Mouse (Mus musculus) limb, embryonic 14.5 days (tissue): ENCODE data around the gene Pank4. TPM values are rescaled to one million over a fixed set of nuclear protein-coding genes. Genes with fewer than 3 reads are reported as not detected.

Experiments used
- ATAC-seq: fragments of 200-750 bp; cut with Nextera tagmentation; 2 replicates; pipeline ENCODE4 v1.8.0; 2017; ENCODE audit warnings: low read depth, moderate number of reproducible peaks, moderate TSS enrichment; ENCODE audit not compliant: low FRiP score
- DNase-seq: peaks from one replicate; pipeline ENCODE4 v3.0.0-alpha.2; 2015; ENCODE audit warnings: low spot score
- H3K27ac ChIP-seq: fragments of 300-500 bp; sonication (generic); replicated peaks from 2 replicates; pipeline ENCODE4 v1.5.1; 2014; ENCODE audit warnings: low read depth, mild to moderate bottlenecking, low read length, moderate library complexity, mixed read lengths
- H3K27me3 ChIP-seq: fragments of 300-500 bp; sonication (generic); 2 replicates; pipeline ENCODE4 v1.6.1; 2014; ENCODE audit warnings: low read length, mixed read lengths; ENCODE audit not compliant: control insufficient read depth, insufficient read depth
- H3K36me3 ChIP-seq: fragments of 300-500 bp; sonication (generic); 2 replicates; pipeline ENCODE4 v1.6.1; 2014; ENCODE audit warnings: mild to moderate bottlenecking, low read length, moderate library complexity, mixed read lengths; ENCODE audit not compliant: control insufficient read depth, insufficient read depth
- H3K4me1 ChIP-seq: fragments of 300-500 bp; sonication (generic); 2 replicates; pipeline ENCODE4 v1.6.1; 2014; ENCODE audit warnings: antibody characterized with exemption, low read length, mixed read lengths; ENCODE audit not compliant: control insufficient read depth, insufficient read depth
- H3K4me2 ChIP-seq: fragments of 300-500 bp; sonication (generic); replicated peaks from 2 replicates; pipeline ENCODE4 v1.6.1; 2014; ENCODE audit warnings: low read depth, mild to moderate bottlenecking, low read length, moderate library complexity; ENCODE audit not compliant: severe bottlenecking
- H3K4me3 ChIP-seq: fragments of 300-500 bp; sonication (generic); replicated peaks from 2 replicates; pipeline ENCODE4 v1.5.1; 2014; ENCODE audit warnings: low read length
- H3K9ac ChIP-seq: fragments of 300-500 bp; sonication (generic); 2 replicates; pipeline ENCODE4 v1.6.1; 2014; ENCODE audit warnings: mild to moderate bottlenecking, low read depth, low read length, moderate library complexity; ENCODE audit not compliant: severe bottlenecking
- H3K9me3 ChIP-seq: fragments of 300-500 bp; sonication (generic); 2 replicates; pipeline ENCODE4 v1.6.1; 2016; ENCODE audit warnings: low read length; ENCODE audit not compliant: control insufficient read depth
- POLR2A ChIP-seq: fragments of 200-500 bp; IDR thresholded peaks from 2 replicates; pipeline ENCODE4 v1.8.0; 2012; ENCODE audit warnings: inconsistent platforms, mild to moderate bottlenecking, moderate library complexity, borderline replicate concordance; ENCODE audit not compliant: insufficient read depth, insufficient read length; ENCODE audit errors: extremely low read depth
- WGBS: fragments of 180-500 bp; shearing (Covaris S2); extraction: QIAGEN DNeasy Blood & Tissue Kit; methylation state at CpG from one replicate; pipeline ENCODE4 v1.1.7; 2014; 5-methylcytosine and 5-hydroxymethylcytosine counted together
- polyA plus RNA-seq, 2 experiments: library from polyadenylated mRNA; depleted of rRNA in 1 of 2; stranded (reverse) in 1 of 2; unstranded in 1 of 2; fragments of >200 nt; fragmentation: Nextera tagmentation in 1 of 2; extraction: Ambion mirVana in 1 of 2; gene quantifications; 2 replicates each; pipeline versions ENCODE4 v1.2.1 to v1.2.3; 2012 to 2014

Gene Pank4
- polyA plus RNA-seq, 2 experiments: 36.9 to 76.3 TPM

GRCm38 (mm10) chr4:155014244-155014643 is 50.3 kb downstream of the Pank4 start:
- Histone ChIP-seq H3K36me3 (no peaks in the 10 kb centered on the region), H3K9ac (no peak overlapping the region), H3K4me3 (no peak overlapping the region), H3K27me3 (no peaks in the 10 kb centered on the region), H3K9me3 (no peaks in the 10 kb centered on the region), H3K4me2 (no peak overlapping the region), H3K4me1 (peaks cover 5% of the 10 kb centered on the region), H3K27ac (no peak overlapping the region)
- no peak for TF ChIP-seq POLR2A
- WGBS: 70% methylated on average over 14 of the region's 14 CpGs
- no peak for ATAC-seq
- DNase-seq: no peak

- peaks cover 10% of the 10 kb centered on the region for H3K4me1 ChIP-seq
- WGBS: 56% methylated on average over 11 of the region's 12 CpGs
- H3K4me2 ChIP-seq: no peak overlapping the region
- no peak overlapping the region for H3K4me3 ChIP-seq
- TF ChIP-seq POLR2A: no peak
- H3K36me3 ChIP-seq: no peaks in the 10 kb centered on the region
- no peak overlapping the region for H3K27ac ChIP-seq
- no peak overlapping the region for H3K9ac ChIP-seq
- H3K27me3 ChIP-seq: no peaks in the 10 kb centered on the region
- no peaks in the 10 kb centered on the region for H3K9me3 ChIP-seq
- ATAC-seq: no peak
- DNase-seq: no peak
These were observed 50.9 kb downstream of the Pank4 start for GRCm38 (mm10) chr4:155014791-155015190.

GRCm38 (mm10) chr4:155015550-155015949 is 51.6 kb downstream of the Pank4 start:
- TF ChIP-seq POLR2A: no peak
- Histone ChIP-seq H3K4me1 (peaks cover 10% of the 10 kb centered on the region), H3K9ac (no peak overlapping the region), H3K27me3 (no peaks in the 10 kb centered on the region), H3K36me3 (no peaks in the 10 kb centered on the region), H3K4me3 (no peak overlapping the region), H3K9me3 (no peaks in the 10 kb centered on the region), H3K4me2 (no peak overlapping the region), H3K27ac (no peak overlapping the region)
- ATAC-seq (no peak), DNase-seq (no peak)
- WGBS: 66% methylated on average over 4 of the region's 4 CpGs

- H3K4me2 ChIP-seq: no peak overlapping the region
- 72% methylated on average over 11 of the region's 11 CpGs for WGBS
- H3K27ac ChIP-seq: no peak overlapping the region
- H3K36me3 ChIP-seq: no peaks in the 10 kb centered on the region
- TF ChIP-seq POLR2A: no peak
- no peak for ATAC-seq
- no peaks in the 10 kb centered on the region for H3K27me3 ChIP-seq
- no peak overlapping the region for H3K9ac ChIP-seq
- no peaks in the 10 kb centered on the region for H3K9me3 ChIP-seq
- no peak for DNase-seq
- no peak overlapping the region for H3K4me3 ChIP-seq
- peaks cover 10% of the 10 kb centered on the region for H3K4me1 ChIP-seq
These were observed 52.9 kb downstream of the Pank4 start for GRCm38 (mm10) chr4:155016807-155017206.

GRCm38 (mm10) chr4:155017253-155017878 is 53.4 kb downstream of the Pank4 start:
- Histone ChIP-seq H3K4me2 (no peak overlapping the region), H3K4me3 (no peak overlapping the region), H3K9me3 (no peaks in the 10 kb centered on the region), H3K36me3 (no peaks in the 10 kb centered on the region), H3K9ac (no peak overlapping the region), H3K27ac (no peak overlapping the region), H3K27me3 (no peaks in the 10 kb centered on the region), H3K4me1 (peaks cover 10% of the 10 kb centered on the region)
- TF ChIP-seq POLR2A: no peak
- DNase-seq (no peak), ATAC-seq (no peak)
- 68% methylated on average over 11 of the region's 11 CpGs for WGBS
